Mouse (Mus musculus) CH12.LX (cell line): ENCODE data around the gene March1. TPM values are rescaled to one million over a fixed set of nuclear protein-coding genes. Genes with fewer than 3 reads are reported as not detected.

Experiments used
- DNase-seq: peaks from one replicate; pipeline ENCODE4 v3.0.0-alpha.2; 2013; ENCODE audit errors: extremely low read depth
- H3K27ac ChIP-seq: 2 replicates; pipeline ENCODE4 v1.5.1; 2012; ENCODE audit warnings: low read depth, mild to moderate bottlenecking, control low read depth, moderate library complexity; ENCODE audit not compliant: insufficient read depth
- H3K27me3 ChIP-seq: replicated peaks from 2 replicates; pipeline ENCODE3; 2012; ENCODE audit warnings: inconsistent platforms
- H3K36me3 ChIP-seq, 2 experiments: replicated peaks in 1 of 2; 2 replicates each; pipeline versions ENCODE3 to v1.6.1; 2012; ENCODE audit warnings: inconsistent platforms in 1 of 2, low read length in 1 of 2, mild to moderate bottlenecking in 1 of 2, mixed read lengths in 1 of 2, moderate library complexity in 1 of 2; ENCODE audit not compliant: control insufficient read depth in 1 of 2, insufficient read depth in 1 of 2
- H3K4me1 ChIP-seq, 2 experiments: 2 replicates each; pipeline ENCODE4 v1.6.1; 2012; ENCODE audit warnings: inconsistent platforms in 1 of 2, moderate library complexity in 1 of 2; ENCODE audit not compliant: insufficient read depth in 2 of 2, control insufficient read depth in 1 of 2
- H3K4me2 ChIP-seq: 2 replicates; pipeline ENCODE4 v1.6.1; 2012; ENCODE audit warnings: low read depth, mild to moderate bottlenecking, control low read depth; ENCODE audit not compliant: poor library complexity, insufficient read depth, severe bottlenecking
- H3K4me3 ChIP-seq, 3 experiments: fragments of 150-350 bp in 1 of 3; sonication (generic) in 1 of 3; replicated peaks in 1 of 3; 2 replicates each; pipeline versions ENCODE3 to v1.5.1; 2011 to 2012; ENCODE audit warnings: low read depth in 2 of 3, low read length in 2 of 3, mild to moderate bottlenecking in 2 of 3, moderate library complexity in 2 of 3, control low read depth in 1 of 3, improper control_type of control experiment in 1 of 3, inconsistent platforms in 1 of 3, mixed read lengths in 1 of 3; ENCODE audit not compliant: poor library complexity in 1 of 3
- H3K79me2 ChIP-seq: replicated peaks from 2 replicates; pipeline ENCODE4 v1.6.1; 2012; ENCODE audit warnings: mild to moderate bottlenecking, moderate library complexity; ENCODE audit not compliant: control insufficient read depth, poor library complexity, insufficient read depth, severe bottlenecking; ENCODE audit errors: extremely low read depth
- H3K9ac ChIP-seq: 2 replicates; pipeline ENCODE4 v1.6.1; 2012; ENCODE audit warnings: low read depth, mild to moderate bottlenecking, control low read depth, moderate library complexity; ENCODE audit not compliant: insufficient read depth
- H3K9me3 ChIP-seq: replicated peaks from 2 replicates; pipeline ENCODE3; 2012; ENCODE audit warnings: low read length, inconsistent platforms, mixed read lengths
- BHLHE40 ChIP-seq: IDR thresholded peaks from 2 replicates; pipeline ENCODE4 v1.6.1; 2011; ENCODE audit warnings: mild to moderate bottlenecking, low read depth, low read length, improper control_type of control experiment
- CHD1 ChIP-seq: IDR thresholded peaks from 2 replicates; pipeline ENCODE4 v1.6.1; 2012; ENCODE audit warnings: low read depth, low read length, improper control_type of control experiment, inconsistent platforms
- CTCF ChIP-seq, 2 experiments: IDR thresholded peaks in 1 of 2; conservative IDR thresholded peaks in 1 of 2; 2 replicates each; pipeline ENCODE4 v1.5.1; 2011 to 2012; ENCODE audit warnings: low read depth in 2 of 2, low read length in 2 of 2, improper control_type of control experiment in 1 of 2, inconsistent platforms in 1 of 2, mild to moderate bottlenecking in 1 of 2, moderate library complexity in 1 of 2
- E2F4 ChIP-seq: IDR thresholded peaks from 2 replicates; pipeline ENCODE4 v1.6.1; 2011; ENCODE audit warnings: low read depth, low read length, improper control_type of control experiment; ENCODE audit not compliant: insufficient replicate concordance
- ETS1 ChIP-seq: conservative IDR thresholded peaks from 2 replicates; pipeline ENCODE4 v1.6.1; 2012; ENCODE audit warnings: low read depth, mild to moderate bottlenecking, inconsistent platforms, low read length, improper control_type of control experiment, moderate library complexity
- HCFC1 ChIP-seq: IDR thresholded peaks from 2 replicates; pipeline ENCODE4 v1.6.1; 2012; ENCODE audit warnings: low read depth, mild to moderate bottlenecking, inconsistent platforms, low read length, improper control_type of control experiment
- JUN ChIP-seq: IDR thresholded peaks from 2 replicates; pipeline ENCODE4 v1.6.1; 2011; ENCODE audit warnings: low read depth, mild to moderate bottlenecking, low read length, improper control_type of control experiment, moderate library complexity; ENCODE audit not compliant: insufficient read depth
- KAT2A ChIP-seq: IDR thresholded peaks from 2 replicates; pipeline ENCODE4 v1.6.1; 2012; ENCODE audit warnings: low read length, improper control_type of control experiment, inconsistent platforms; ENCODE audit not compliant: insufficient replicate concordance
- MAFK ChIP-seq: IDR thresholded peaks from 2 replicates; pipeline ENCODE4 v1.6.1; 2011; ENCODE audit warnings: low read length, improper control_type of control experiment; ENCODE audit not compliant: insufficient replicate concordance
- MAX ChIP-seq: IDR thresholded peaks from 2 replicates; pipeline ENCODE4 v1.6.1; 2011; ENCODE audit warnings: low read length, improper control_type of control experiment
- MAZ ChIP-seq: IDR thresholded peaks from 2 replicates; pipeline ENCODE4 v1.6.1; 2012; ENCODE audit warnings: low read depth, mild to moderate bottlenecking, inconsistent platforms, low read length, improper control_type of control experiment, moderate library complexity
- MXI1 ChIP-seq: IDR thresholded peaks from 2 replicates; pipeline ENCODE4 v1.6.1; 2011; ENCODE audit warnings: mild to moderate bottlenecking, low read depth, low read length, improper control_type of control experiment
- NELFE ChIP-seq: IDR thresholded peaks from 2 replicates; pipeline ENCODE4 v1.6.1; 2011; ENCODE audit warnings: low read depth, low read length, improper control_type of control experiment
- NRF1 ChIP-seq: IDR thresholded peaks from 2 replicates; pipeline ENCODE4 v1.6.1; 2014; ENCODE audit warnings: low read depth, mild to moderate bottlenecking, inconsistent platforms, low read length, improper control_type of control experiment, moderate library complexity
- PAX5 ChIP-seq: IDR thresholded peaks from 2 replicates; pipeline ENCODE4 v1.6.1; 2012; ENCODE audit warnings: low read length, inconsistent platforms, mixed read lengths
- POLR2AphosphoS2 ChIP-seq: IDR thresholded peaks from 2 replicates; pipeline ENCODE4 v1.6.1; 2011; ENCODE audit warnings: low read depth, low read length, improper control_type of control experiment
- RAD21 ChIP-seq: IDR thresholded peaks from 2 replicates; pipeline ENCODE4 v1.6.1; 2011; ENCODE audit warnings: low read depth, mild to moderate bottlenecking, low read length, improper control_type of control experiment, moderate library complexity
- SMC3 ChIP-seq: IDR thresholded peaks from 2 replicates; pipeline ENCODE4 v1.6.1; 2011; ENCODE audit warnings: low read depth, low read length, improper control_type of control experiment
- TCF12 ChIP-seq: IDR thresholded peaks from 2 replicates; pipeline ENCODE4 v1.6.1; 2014; ENCODE audit warnings: low read depth, mild to moderate bottlenecking, inconsistent platforms, low read length, improper control_type of control experiment
- UBTF ChIP-seq: IDR thresholded peaks from 2 replicates; pipeline ENCODE4 v1.6.1; 2012; ENCODE audit warnings: low read depth, mild to moderate bottlenecking, inconsistent platforms, low read length, improper control_type of control experiment, moderate library complexity
- USF1 ChIP-seq: IDR thresholded peaks from 2 replicates; pipeline ENCODE4 v1.6.1; 2014; ENCODE audit warnings: low read depth, mild to moderate bottlenecking, inconsistent platforms, low read length, improper control_type of control experiment
- ZMIZ1 ChIP-seq: IDR thresholded peaks from 2 replicates; pipeline ENCODE4 v1.6.1; 2012; ENCODE audit warnings: low read depth, mild to moderate bottlenecking, inconsistent platforms, low read length, improper control_type of control experiment
- ZNF384 ChIP-seq: IDR thresholded peaks from 2 replicates; pipeline ENCODE4 v1.6.1; 2012; ENCODE audit warnings: low read depth, low read length, improper control_type of control experiment, inconsistent platforms
- dilution Hi-C: fragments of 300-500 bp; cut with MboI; formaldehyde crosslinking; loops from 2 replicates; pipeline ENCODE4 v1.14.3; 2020; ENCODE audit warnings: low sequenced_read_pairs; ENCODE audit not compliant: extremely low pct_unique_long_range_greater_than_20kb, extremely low pct_ligation_motif_present
- in situ Hi-C: fragments of 300-500 bp; cut with MboI; formaldehyde crosslinking; loops from 3 replicates; pipeline ENCODE4 v1.14.3; 2019; ENCODE audit warnings: low sequenced_read_pairs, low pct_ligation_motif_present, low pct_unique_long_range_greater_than_20kb, mixed read lengths
- polyA plus RNA-seq: library from polyadenylated mRNA; unstranded; fragments of >175 nt; gene quantifications from 2 replicates; pipeline ENCODE4 v1.2.1, GENCODE M21; 2012; ENCODE audit warnings: low read depth; ENCODE audit not compliant: insufficient read length
- total RNA-seq, 2 experiments: library from RNA; depleted of rRNA; stranded (reverse); fragments of 300-350 nt in 1 of 2; fragments of >200 nt in 1 of 2; gene quantifications; 2 replicates each; pipeline ENCODE4 v1.2.3; 2012 to 2014

The March1 gene
- total and polyA plus RNA-seq, 3 experiments: 0.16 to 0.21 TPM; not detected in 1

DNA sequence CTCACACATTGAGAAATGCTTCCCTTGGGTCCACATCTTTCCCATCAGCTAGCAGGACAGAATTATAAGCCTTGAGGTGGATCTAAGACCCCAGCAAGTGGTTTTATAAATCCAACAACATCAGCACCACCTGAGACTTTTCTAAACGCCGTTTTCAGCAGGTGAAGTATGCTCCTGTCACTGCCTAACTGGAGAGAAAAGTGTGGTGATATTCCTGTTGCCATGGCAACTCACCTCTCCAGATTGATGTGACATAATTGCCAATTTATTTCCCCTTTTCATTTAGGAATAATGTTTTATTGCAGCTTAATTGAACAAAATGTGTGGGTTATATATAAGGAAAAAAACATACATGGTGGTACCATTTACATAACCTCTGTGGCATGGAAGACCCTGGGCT lies 565.8 kb downstream of the March1 start:
- no peaks in the 10 kb centered on the region for H3K79me2 ChIP-seq
- dilution Hi-C loops: no loop called here
- H3K4me1 ChIP-seq: no peaks in the 10 kb centered on the region
- in situ Hi-C loops: no loop called here
- H3K4me2 ChIP-seq: no peak overlapping the region
- DNase-seq: no peak
- no peaks in the 10 kb centered on the region for H3K36me3 ChIP-seq
- H3K27me3 ChIP-seq: no peaks in the 10 kb centered on the region
- TF ChIP-seq KAT2A (no peak), BHLHE40 (no peak), USF1 (no peak), JUN (no peak), ZMIZ1 (no peak), MAFK (no peak)
- no peak overlapping the region for H3K4me3 ChIP-seq
- no peak overlapping the region for H3K9ac ChIP-seq
- no peaks in the 10 kb centered on the region for H3K9me3 ChIP-seq
- H3K27ac ChIP-seq: no peak overlapping the region

DNA sequence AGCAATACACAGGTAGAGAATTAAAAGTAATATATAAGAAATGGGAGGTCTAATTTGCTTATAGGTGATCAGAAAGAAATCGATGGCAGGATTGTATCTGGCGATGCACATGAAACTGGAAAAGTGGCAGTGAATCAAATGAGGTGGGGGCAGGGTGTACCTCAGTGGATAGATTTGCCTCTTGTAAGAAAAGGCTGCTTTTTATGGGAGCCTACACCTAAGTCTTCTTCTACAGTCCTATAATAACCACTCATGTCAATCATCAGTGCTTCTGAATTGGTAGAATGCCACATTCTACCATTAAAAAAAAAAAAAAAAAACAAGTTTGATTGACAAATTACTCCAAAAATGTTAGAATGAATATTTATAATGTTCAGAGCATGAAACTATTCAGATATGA lies 567.5 kb downstream of the March1 start:
- H3K4me2 ChIP-seq: no peak overlapping the region
- no peaks in the 10 kb centered on the region for H3K79me2 ChIP-seq
- TF ChIP-seq TCF12: no peak
- no peak for TF ChIP-seq MAX
- no peak for TF ChIP-seq MAZ
- no peak for TF ChIP-seq POLR2AphosphoS2
- no peak for TF ChIP-seq E2F4
- TF ChIP-seq NELFE: no peak
- TF ChIP-seq CHD1: no peak
- TF ChIP-seq MXI1: no peak
- in situ Hi-C loops: no loop called here
- H3K9me3 ChIP-seq: no peaks in the 10 kb centered on the region
- H3K9ac ChIP-seq: no peak overlapping the region
- no peaks in the 10 kb centered on the region for H3K36me3 ChIP-seq
- H3K4me1 ChIP-seq: no peaks in the 10 kb centered on the region
- H3K4me3 ChIP-seq: no peak overlapping the region
- H3K27ac ChIP-seq: no peak overlapping the region
- H3K27me3 ChIP-seq: no peaks in the 10 kb centered on the region
- no peak for DNase-seq
- dilution Hi-C loops: no loop called here

DNA sequence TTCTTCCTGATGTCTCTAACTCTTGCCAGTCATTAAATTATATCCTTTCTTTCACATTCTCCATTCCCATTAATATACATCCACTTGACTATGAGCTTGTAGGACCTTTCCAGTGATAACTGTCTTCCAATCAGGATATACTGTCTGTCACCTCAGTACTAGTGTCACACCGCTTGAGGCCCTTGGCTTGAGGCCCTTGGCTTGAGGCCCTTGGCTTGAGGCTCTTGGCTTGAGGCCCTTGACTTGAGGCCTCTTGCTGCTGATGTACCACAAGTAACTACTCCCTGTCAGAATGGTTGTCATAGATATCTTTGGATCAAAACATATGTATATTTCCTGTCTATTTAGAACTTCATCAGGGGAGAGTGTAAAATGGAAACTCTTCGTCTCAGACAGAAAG lies 576.7 kb downstream of the March1 start:
- no peaks in the 10 kb centered on the region for H3K9me3 ChIP-seq
- no peak overlapping the region for H3K27ac ChIP-seq
- H3K36me3 ChIP-seq: no peaks in the 10 kb centered on the region
- in situ Hi-C loops: no loop called here
- H3K4me1 ChIP-seq: no peaks in the 10 kb centered on the region
- H3K27me3 ChIP-seq: no peaks in the 10 kb centered on the region
- DNase-seq: no peak
- no peak overlapping the region for H3K4me2 ChIP-seq
- TF ChIP-seq ZNF384: no peak
- no peak for TF ChIP-seq HCFC1
- TF ChIP-seq ETS1: no peak
- no peak for TF ChIP-seq CTCF (conservative IDR thresholded peaks at IDR 0.05 in 1 of 2, IDR thresholded peaks at IDR 0.05 in 1 of 2; ENCODE audit: low read depth in 2 of 2, low read length in 2 of 2)
- TF ChIP-seq NRF1: no peak
- TF ChIP-seq PAX5: no peak
- no peak for TF ChIP-seq SMC3
- no peak for TF ChIP-seq UBTF
- no peak for TF ChIP-seq RAD21
- TF ChIP-seq, all 38 proteins: peak for 0
- no peak overlapping the region for H3K9ac ChIP-seq
- H3K4me3 ChIP-seq: no peak overlapping the region
- dilution Hi-C loops: no loop called here
- H3K79me2 ChIP-seq: no peaks in the 10 kb centered on the region
